Mouse (Mus musculus): ENCODE results near the gene Dusp8.

Dusp8 gene

GRCm38 (mm10) chr7:142086159-142086905 is 9.3 kb downstream of the Dusp8 start:
- DNase-seq (ENCODE audit: inconsistent ontology term) = no peak

- peak; percentile 98 for DNase-seq (ENCODE audit: inconsistent ontology term)
Observed at GRCm38 (mm10) chr7:142084820-142085219, 10.8 kb downstream of the Dusp8 start.

GRCm38 (mm10) chr7:142084395-142084794 is 11.2 kb downstream of the Dusp8 start:
- no peak for DNase-seq (ENCODE audit: inconsistent ontology term)

- DNase-seq (ENCODE audit: inconsistent ontology term) = peak; percentile 92
Observed at GRCm38 (mm10) chr7:142083588-142084317, 11.9 kb downstream of the Dusp8 start.

- no peak for DNase-seq (ENCODE audit: inconsistent ontology term)
Observed at GRCm38 (mm10) chr7:142082607-142083006, 13.0 kb downstream of the Dusp8 start.

- DNase-seq (ENCODE audit: inconsistent ontology term) = no peak
Observed at GRCm38 (mm10) chr7:142082179-142082578, 13.5 kb downstream of the Dusp8 start.

GRCm38 (mm10) chr7:142081736-142082135 is 13.9 kb downstream of the Dusp8 start:
- DNase-seq (ENCODE audit: inconsistent ontology term) = no peak

- DNase-seq (ENCODE audit: inconsistent ontology term) = no peak
Observed at GRCm38 (mm10) chr7:142080876-142081275, 14.8 kb downstream of the Dusp8 start.

GRCm38 (mm10) chr7:142079365-142079764 is 16.3 kb downstream of the Dusp8 start:
- no peak for DNase-seq (ENCODE audit: inconsistent ontology term)

- no peak for DNase-seq (ENCODE audit: inconsistent ontology term)
Observed at GRCm38 (mm10) chr7:142077138-142077537, 18.5 kb downstream of the Dusp8 start.

- no peak for DNase-seq (ENCODE audit: inconsistent ontology term)
Observed at GRCm38 (mm10) chr7:142074146-142074886, 21.3 kb downstream of the Dusp8 start.

GRCm38 (mm10) chr7:142071717-142072116 is 23.9 kb downstream of the Dusp8 start:
- no peak for DNase-seq (ENCODE audit: inconsistent ontology term)

- no peak for DNase-seq (ENCODE audit: inconsistent ontology term)
Observed at GRCm38 (mm10) chr7:142071212-142071578, 24.4 kb downstream of the Dusp8 start.

- DNase-seq (ENCODE audit: inconsistent ontology term) = peak; percentile 59
Observed at GRCm38 (mm10) chr7:142070458-142071211, 25.0 kb downstream of the Dusp8 start.

- DNase-seq (ENCODE audit: inconsistent ontology term) = no peak
Observed at GRCm38 (mm10) chr7:142068429-142068828, 27.2 kb downstream of the Dusp8 start.

- peak; percentile 92 for DNase-seq (ENCODE audit: inconsistent ontology term)
Observed at GRCm38 (mm10) chr7:142060931-142061565, 34.6 kb downstream of the Dusp8 start, which contains the start of gene Mob2. TSS of gene Mob2 (minus strand) at chr7:142061065.

- peak; percentile 40 for DNase-seq (ENCODE audit: inconsistent ontology term)
Observed at GRCm38 (mm10) chr7:142060185-142060930, 35.3 kb downstream of the Dusp8 start.

- no peak for DNase-seq (ENCODE audit: inconsistent ontology term)
Observed at GRCm38 (mm10) chr7:142059024-142059423, 36.6 kb downstream of the Dusp8 start.

GRCm38 (mm10) chr7:142057121-142057520 is 38.5 kb downstream of the Dusp8 start:
- no peak for DNase-seq (ENCODE audit: inconsistent ontology term)

GRCm38 (mm10) chr7:142056601-142057061 is 39.0 kb downstream of the Dusp8 start:
- no peak for DNase-seq (ENCODE audit: inconsistent ontology term)
